Mouse (Mus musculus) cerebellum, adult 2 months (tissue): ENCODE measurements at regions not wholly inside any gene's neighbourhood (a gene's known extent, or its start where the extent isn't known, plus 50 kb on each side); places are given as distances from the start of the nearest gene placed in this dataset.

ENCODE experiments used
- CTCF ChIP-seq: fragments of 200-500 bp; IDR thresholded peaks from 2 replicates; pipeline ENCODE4 v1.5.1; 2011; ENCODE audit warnings: low read depth, mild to moderate bottlenecking, control low read depth, low read length, moderate library complexity, borderline replicate concordance; ENCODE audit not compliant: insufficient read depth
- POLR2A ChIP-seq: fragments of 200-500 bp; IDR thresholded peaks from 2 replicates; pipeline ENCODE4 v1.6.1; 2011; ENCODE audit warnings: low read length, control low read depth, borderline replicate concordance; ENCODE audit not compliant: insufficient read depth

DNA sequence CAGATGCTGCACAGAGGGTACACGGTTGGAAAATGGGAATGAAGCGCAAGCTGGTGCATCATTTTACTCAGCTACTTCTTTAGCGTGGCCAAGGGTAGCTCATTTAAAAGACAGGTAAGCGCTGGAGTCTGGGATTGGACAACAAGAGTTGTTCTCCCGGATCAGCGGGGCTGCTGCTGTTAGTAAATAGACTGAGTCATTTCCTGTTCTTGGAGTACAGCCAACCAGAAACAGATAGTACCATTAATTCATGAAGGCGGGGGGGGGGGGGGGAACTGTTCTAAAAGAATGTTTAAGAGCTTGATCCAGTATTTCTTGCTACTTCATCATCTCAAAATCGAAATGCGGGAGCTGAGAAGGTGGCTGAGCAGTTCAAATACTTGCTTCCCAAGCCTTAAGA lies 183.5 kb upstream of the Rbms3 start:
- no peak for TF ChIP-seq CTCF
- TF ChIP-seq POLR2A, result no peak
